Mouse (Mus musculus): Measurements from ENCODE around the gene Nubp1.

The Nubp1 gene

DNA sequence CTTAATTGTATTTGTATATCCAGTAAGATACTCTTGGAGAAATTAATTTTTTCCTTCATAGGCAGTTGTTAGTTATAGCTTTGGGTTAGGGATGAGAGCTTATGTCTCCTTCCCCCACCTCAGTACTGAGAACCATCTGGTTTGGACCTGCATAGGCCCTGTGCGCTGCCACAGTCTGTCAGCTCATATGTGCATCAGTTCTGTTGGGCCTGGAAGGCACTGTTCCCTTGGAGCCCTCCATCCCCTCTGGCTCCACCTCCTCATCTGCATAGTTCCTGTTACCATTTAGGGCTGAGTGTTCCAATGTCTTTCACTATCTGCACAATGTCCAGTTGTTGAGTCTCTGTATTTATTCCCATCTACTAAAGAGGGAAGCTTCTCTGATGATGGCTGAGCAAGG, 56.5 kb downstream of the Nubp1 start:
- DNase-seq (ENCODE audit: low spot score): no peak

DNA sequence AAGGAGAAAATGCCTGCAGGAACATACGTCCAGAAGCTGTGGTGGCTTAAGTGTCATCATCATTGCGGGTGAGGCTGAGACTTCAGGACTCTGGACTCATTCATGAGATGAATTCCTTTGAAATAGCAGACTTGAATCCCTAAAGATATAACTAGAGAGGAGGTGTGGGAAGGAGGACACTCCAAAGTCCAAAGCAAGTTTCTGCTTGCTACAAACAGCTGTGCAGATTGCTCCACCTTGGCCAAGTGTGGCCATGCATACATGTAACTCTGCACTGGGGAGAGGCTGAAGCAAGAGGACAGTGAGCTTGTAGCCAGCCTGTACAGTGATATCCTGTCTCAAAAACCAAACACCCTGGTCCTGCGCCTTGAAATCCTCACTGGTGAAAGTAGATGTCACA, 60.2 kb downstream of the Nubp1 start:
- DNase-seq (ENCODE audit: low spot score): no peak

All from ovary, postnatal 36 days (tissue).